Mouse (Mus musculus) hindbrain, embryonic 10.5 days (tissue): ENCODE data around the gene Ung. TPM values are rescaled to one million over a fixed set of nuclear protein-coding genes. Genes with fewer than 3 reads are reported as not detected.

ENCODE experiments used
- DNase-seq: peaks from one replicate; pipeline ENCODE4 v3.0.0-alpha.2; 2017; ENCODE audit warnings: low spot score
- H3K27ac ChIP-seq: fragments of 300-500 bp; sonication (generic); 2 replicates; pipeline ENCODE4 v1.5.1; 2016; ENCODE audit warnings: mild to moderate bottlenecking, moderate library complexity
- H3K27me3 ChIP-seq: fragments of 300-500 bp; sonication (generic); 2 replicates; pipeline ENCODE4 v1.6.1; 2016; ENCODE audit warnings: mild to moderate bottlenecking; ENCODE audit not compliant: poor library complexity, insufficient read depth, severe bottlenecking
- H3K36me3 ChIP-seq: fragments of 300-500 bp; sonication (generic); 2 replicates; pipeline ENCODE4 v1.6.1; 2016; ENCODE audit warnings: mild to moderate bottlenecking, moderate library complexity
- H3K4me1 ChIP-seq: fragments of 300-500 bp; sonication (generic); replicated peaks from 2 replicates; pipeline ENCODE4 v1.6.1; 2016; ENCODE audit warnings: mild to moderate bottlenecking
- H3K4me3 ChIP-seq: fragments of 300-500 bp; sonication (generic); 2 replicates; pipeline ENCODE4 v1.5.1; 2016; ENCODE audit warnings: mild to moderate bottlenecking, moderate library complexity
- H3K9me3 ChIP-seq: fragments of 300-500 bp; sonication (generic); 2 replicates; pipeline ENCODE4 v1.6.1; 2016; ENCODE audit warnings: mild to moderate bottlenecking, moderate library complexity
- WGBS: fragments of 180-500 bp; shearing (Covaris S2); methylation state at CpG from one replicate; pipeline ENCODE4 v1.1.7; 2016; 5-methylcytosine and 5-hydroxymethylcytosine counted together
- polyA plus RNA-seq: library from polyadenylated mRNA; unstranded; fragments of >200 nt; fragmentation: Nextera tagmentation; extraction: Ambion mirVana; gene quantifications from 2 replicates; pipeline ENCODE4 v1.2.1, GENCODE M21; 2016

Gene Ung
- polyA plus RNA-seq, 1 experiment from 2014 or later: 41.9 TPM

- no peak for DNase-seq
- Histone ChIP-seq H3K27ac (no peak overlapping the region), H3K9me3 (no peaks in the 10 kb centered on the region), H3K4me3 (no peak overlapping the region), H3K4me1 (peaks cover 41% of the 10 kb centered on the region), H3K27me3 (no peaks in the 10 kb centered on the region), H3K36me3 (peaks cover 72% of the 10 kb centered on the region)
- 88% methylated on average over 15 of the region's 15 CpGs for WGBS
Observed at GRCm38 (mm10) chr5:114137481-114138276, 7.5 kb downstream of the Ung start.

GRCm38 (mm10) chr5:114138277-114139164, 8.3 kb downstream of the Ung start:
- Histone ChIP-seq H3K27me3 (no peaks in the 10 kb centered on the region), H3K9me3 (no peaks in the 10 kb centered on the region), H3K4me1 (peaks cover 39% of the 10 kb centered on the region), H3K36me3 (peaks cover 68% of the 10 kb centered on the region), H3K4me3 (no peak overlapping the region), H3K27ac (peak overlapping the region; percentile 24; the same call in 1 of the 2 replicates)
- DNase-seq: no peak
- 81% methylated on average over 21 of the region's 21 CpGs for WGBS

GRCm38 (mm10) chr5:114139175-114139574, 9.0 kb downstream of the Ung start:
- peak; percentile 40 for DNase-seq
- WGBS: 53% methylated on average over 9 of the region's 9 CpGs
- H3K9me3 ChIP-seq: no peaks in the 10 kb centered on the region
- peaks cover 40% of the 10 kb centered on the region for H3K4me1 ChIP-seq
- H3K4me3 ChIP-seq: no peak overlapping the region
- peak overlapping the region; percentile 24; the same call in 1 of the 2 replicates for H3K27ac ChIP-seq
- peaks cover 63% of the 10 kb centered on the region for H3K36me3 ChIP-seq
- no peaks in the 10 kb centered on the region for H3K27me3 ChIP-seq

- H3K36me3 ChIP-seq: no peaks in the 10 kb centered on the region
- 39% methylated on average over 19 of the region's 19 CpGs for WGBS
- peak within 1 kb of the TSS; percentile 12; the same call in 1 of the 2 replicates for H3K27ac ChIP-seq
- no peaks in the 10 kb centered on the region for H3K27me3 ChIP-seq
- no peaks in the 10 kb centered on the region for H3K9me3 ChIP-seq
- no peak for DNase-seq
- H3K4me3 ChIP-seq: no peak within 1 kb of the TSS
- H3K4me1 ChIP-seq: peaks cover 25% of the 10 kb centered on the region
Observed at GRCm38 (mm10) chr5:114146028-114146888, 16.1 kb downstream of the Ung start, which contains the start of gene Acacb. Acacb (plus strand) TSS chr5:114146535.

- no peak for DNase-seq
- no peak overlapping the region for H3K27ac ChIP-seq
- H3K4me1 ChIP-seq: peaks cover 25% of the 10 kb centered on the region
- H3K36me3 ChIP-seq: no peaks in the 10 kb centered on the region
- no peak overlapping the region for H3K4me3 ChIP-seq
- WGBS: 87% methylated on average over 14 of the region's 14 CpGs
- H3K9me3 ChIP-seq: no peaks in the 10 kb centered on the region
- no peaks in the 10 kb centered on the region for H3K27me3 ChIP-seq
Observed at GRCm38 (mm10) chr5:114147043-114147972, 17.1 kb downstream of the Ung start.

- H3K4me1 ChIP-seq: peaks cover 13% of the 10 kb centered on the region; the same call in 1 of the 2 replicates
- no peak overlapping the region for H3K27ac ChIP-seq
- H3K9me3 ChIP-seq: no peaks in the 10 kb centered on the region
- no peak overlapping the region for H3K4me3 ChIP-seq
- no peak for DNase-seq
- 89% methylated on average over 12 of the region's 12 CpGs for WGBS
- no peaks in the 10 kb centered on the region for H3K36me3 ChIP-seq
- H3K27me3 ChIP-seq: no peaks in the 10 kb centered on the region
Observed at GRCm38 (mm10) chr5:114152359-114153092, 22.3 kb downstream of the Ung start.

GRCm38 (mm10) chr5:114153490-114153889, 23.3 kb downstream of the Ung start:
- H3K36me3 ChIP-seq: no peaks in the 10 kb centered on the region
- no peaks in the 10 kb centered on the region for H3K27me3 ChIP-seq
- H3K27ac ChIP-seq: no peak overlapping the region
- H3K4me3 ChIP-seq: peak overlapping the region; percentile 42
- H3K4me1 ChIP-seq: peaks cover 13% of the 10 kb centered on the region; the same call in 1 of the 2 replicates
- H3K9me3 ChIP-seq: no peaks in the 10 kb centered on the region
- WGBS: 3% methylated on average over 12 of the region's 12 CpGs
- DNase-seq: peak; percentile 42

- Histone ChIP-seq H3K4me3 (no peak overlapping the region), H3K27me3 (no peaks in the 10 kb centered on the region), H3K4me1 (peaks cover 13% of the 10 kb centered on the region; the same call in 1 of the 2 replicates), H3K27ac (no peak overlapping the region), H3K36me3 (no peaks in the 10 kb centered on the region), H3K9me3 (no peaks in the 10 kb centered on the region)
- 87% methylated on average over 5 of the region's 5 CpGs for WGBS
- DNase-seq: no peak
Observed at GRCm38 (mm10) chr5:114154765-114155164, 24.6 kb downstream of the Ung start.

GRCm38 (mm10) chr5:114155168-114155933, 25.2 kb downstream of the Ung start:
- Histone ChIP-seq H3K36me3 (no peaks in the 10 kb centered on the region), H3K4me3 (no peak overlapping the region), H3K4me1 (peaks cover 13% of the 10 kb centered on the region; the same call in 1 of the 2 replicates), H3K27me3 (no peaks in the 10 kb centered on the region), H3K9me3 (no peaks in the 10 kb centered on the region), H3K27ac (no peak overlapping the region; the same call in 1 of the 2 replicates)
- DNase-seq: no peak
- 64% methylated on average over 9 of the region's 9 CpGs for WGBS

GRCm38 (mm10) chr5:114157236-114157635, 27.1 kb downstream of the Ung start:
- Histone ChIP-seq H3K9me3 (no peaks in the 10 kb centered on the region), H3K27ac (no peak overlapping the region), H3K36me3 (no peaks in the 10 kb centered on the region), H3K4me3 (no peak overlapping the region), H3K27me3 (no peaks in the 10 kb centered on the region), H3K4me1 (peaks cover 13% of the 10 kb centered on the region; the same call in 1 of the 2 replicates)
- 50% methylated on average over 7 of the region's 7 CpGs for WGBS
- no peak for DNase-seq
